Mouse (Mus musculus): ENCODE measurements around the gene Eml3. TPM values are rescaled to one million over a fixed set of nuclear protein-coding genes. Genes with fewer than 3 reads are reported as not detected.

Eml3 gene
- polyA plus RNA-seq (2014; fragmentation: Illumina TruSeq; extraction: RNeasy Lipid Tissue Mini Kit (QIAGEN cat#74804); ENCODE audit: low replicate concordance) = 1.5 TPM

DNA sequence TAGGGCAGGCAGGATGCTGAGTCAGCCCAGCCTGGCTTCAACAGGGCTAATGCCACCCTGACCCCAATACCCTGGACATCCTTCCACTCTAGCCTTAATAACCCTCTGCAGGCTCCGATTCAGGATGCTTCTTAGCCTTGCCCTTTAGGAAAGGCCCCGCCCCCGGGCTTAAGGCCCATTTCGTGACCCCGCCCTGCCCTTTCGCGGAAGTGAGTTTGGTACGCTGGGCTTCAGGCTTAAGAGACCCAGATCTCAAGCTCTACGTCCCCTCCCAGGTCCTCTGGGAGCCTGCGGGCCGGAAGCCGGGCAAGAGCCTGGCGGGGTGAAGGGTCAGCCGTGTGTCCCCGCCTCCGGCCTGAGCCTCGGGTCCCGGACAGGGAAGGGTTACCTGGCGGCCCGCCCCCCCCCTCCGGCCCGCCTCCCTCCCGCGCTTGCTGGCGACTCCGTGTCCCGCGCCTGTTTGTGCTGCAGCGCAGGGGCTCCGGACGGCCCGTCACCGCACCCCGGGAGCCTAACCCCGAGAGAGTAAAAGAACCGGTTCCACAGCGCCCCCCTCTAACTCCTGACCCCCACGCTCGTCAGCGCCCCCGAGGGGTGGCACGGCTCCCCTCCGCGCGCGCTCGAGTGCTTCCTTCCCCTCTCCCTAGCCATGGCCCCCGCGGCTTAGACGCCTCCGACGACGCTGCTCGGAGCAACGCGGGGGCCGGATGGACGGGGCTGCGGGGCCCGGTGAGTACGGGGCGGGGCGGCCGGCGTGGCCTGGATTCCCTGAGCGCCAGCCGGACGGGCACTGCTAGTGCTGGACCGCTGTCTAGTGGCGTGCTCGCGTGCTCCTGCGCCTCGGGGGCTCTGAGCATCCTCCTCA, at the start of gene Eml3, which contains the start of gene Rom1:
Eml3 (plus strand) TSS at position 329 of the 865 bp plus-strand sequence.
Rom1 (minus strand) TSS at position 133 of the 865 bp plus-strand sequence.

DNA sequence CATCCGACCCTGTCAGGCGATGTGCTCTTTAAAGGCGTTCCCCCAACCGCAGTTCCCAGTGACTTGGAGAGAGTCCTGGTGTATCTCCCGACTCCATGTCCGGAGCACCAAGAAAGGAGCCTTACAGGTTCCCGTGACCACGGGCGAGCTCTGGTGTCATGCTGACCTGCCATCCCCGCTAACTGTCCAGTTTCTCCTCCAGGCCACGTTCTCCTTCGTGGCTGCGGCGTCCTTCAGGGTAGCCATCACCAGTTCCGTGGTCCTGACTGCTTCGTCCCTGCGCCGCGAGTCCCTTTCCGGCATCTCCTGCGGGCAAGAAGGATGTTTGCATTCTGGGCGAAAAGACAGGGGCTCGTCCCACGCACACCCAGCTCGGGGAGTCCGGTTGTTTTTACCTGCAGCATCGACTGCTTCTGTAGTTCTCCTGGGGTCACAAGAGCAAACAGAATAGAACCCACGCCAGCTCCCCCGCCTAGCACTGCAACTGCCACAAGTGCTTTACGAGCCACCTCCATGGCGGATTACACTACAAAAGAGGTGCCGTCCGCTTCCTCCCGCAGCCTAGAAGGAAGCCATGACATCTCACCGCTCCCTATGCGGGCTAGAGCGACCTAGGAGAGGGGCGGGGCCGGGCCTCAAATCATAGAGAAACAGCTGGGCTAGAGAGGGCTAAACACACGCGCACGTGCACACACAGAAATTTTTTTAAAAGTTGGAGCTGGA, 48.9 kb upstream of the Eml3 start, which contains the start of gene Uqcc3:
Uqcc3 (minus strand) TSS at position 613 of the 723 bp plus-strand sequence.

DNA sequence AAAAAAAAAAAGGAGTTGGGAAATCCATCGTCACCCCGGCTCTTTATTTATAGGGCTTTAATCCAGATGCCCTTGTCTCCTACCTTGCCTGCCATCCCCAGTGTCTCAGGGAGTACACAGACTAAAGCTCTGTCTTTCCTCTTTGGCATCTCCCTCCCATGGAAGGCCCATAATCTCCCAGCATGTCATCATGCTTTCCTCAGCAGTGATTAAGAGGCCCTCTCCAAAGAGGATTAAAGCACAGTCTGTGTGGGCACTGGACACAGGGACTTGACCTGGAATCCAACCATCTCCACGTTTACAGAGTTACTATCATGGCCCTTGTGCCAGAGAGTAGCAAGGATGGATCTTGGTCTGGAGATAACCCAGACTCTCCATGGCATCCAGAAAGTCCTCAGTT, 45.7 kb upstream of the Eml3 start, which contains the start of the genes Lbhd1 and Gm49403:
Lbhd1 (plus strand) TSS at position 117 of the 400 bp plus-strand sequence.
Gm49403 (plus strand) TSS at position 315 of the 400 bp plus-strand sequence.

DNA sequence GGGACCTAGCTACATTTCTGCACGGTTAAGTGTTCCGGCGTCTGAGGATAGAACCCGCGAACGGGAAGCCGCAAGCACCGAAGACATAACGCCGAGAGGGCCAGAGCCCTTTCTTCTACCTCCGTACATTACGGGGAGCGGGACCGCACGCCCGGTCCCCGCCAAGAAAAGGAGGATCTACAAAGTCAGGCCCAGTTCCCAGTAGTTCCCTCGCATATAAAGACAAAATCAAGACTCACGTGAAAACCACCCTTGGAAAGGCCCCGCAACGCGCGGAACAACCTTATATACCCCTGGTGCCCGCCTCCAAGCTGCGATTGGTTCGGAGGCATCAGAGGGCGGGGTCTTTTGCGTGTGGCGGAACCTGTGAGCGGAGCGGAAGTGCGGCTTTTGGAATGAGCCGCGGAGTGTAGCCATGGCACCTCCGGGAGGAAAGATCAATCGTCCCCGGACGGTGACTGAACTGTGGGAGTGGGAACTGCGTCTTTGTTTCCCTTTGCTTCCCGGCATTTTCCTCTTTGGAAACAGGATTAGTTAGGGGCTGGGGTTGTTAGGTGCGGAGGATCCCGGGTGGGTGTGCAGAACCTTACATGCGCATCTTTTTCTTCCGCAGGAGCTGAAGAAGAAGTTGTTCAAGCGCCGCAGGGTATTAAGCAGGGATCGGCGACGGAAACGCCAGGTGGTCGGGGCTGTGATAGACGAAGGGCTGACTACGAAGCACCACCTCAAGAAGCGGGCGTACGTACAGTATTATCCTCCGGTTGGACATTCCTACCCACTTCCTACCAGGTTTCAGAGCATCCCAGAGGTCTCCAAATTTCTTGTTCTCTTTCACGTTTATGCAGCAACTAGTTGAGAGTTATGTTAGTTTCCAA, 40.6 kb upstream of the Eml3 start, which contains the start of the genes 1810009A15Rik and Gm49416:
1810009A15Rik (plus strand) TSS at position 343 of the 875 bp plus-strand sequence.
Gm49416 (plus strand) TSS at position 416 of the 875 bp plus-strand sequence.

DNA sequence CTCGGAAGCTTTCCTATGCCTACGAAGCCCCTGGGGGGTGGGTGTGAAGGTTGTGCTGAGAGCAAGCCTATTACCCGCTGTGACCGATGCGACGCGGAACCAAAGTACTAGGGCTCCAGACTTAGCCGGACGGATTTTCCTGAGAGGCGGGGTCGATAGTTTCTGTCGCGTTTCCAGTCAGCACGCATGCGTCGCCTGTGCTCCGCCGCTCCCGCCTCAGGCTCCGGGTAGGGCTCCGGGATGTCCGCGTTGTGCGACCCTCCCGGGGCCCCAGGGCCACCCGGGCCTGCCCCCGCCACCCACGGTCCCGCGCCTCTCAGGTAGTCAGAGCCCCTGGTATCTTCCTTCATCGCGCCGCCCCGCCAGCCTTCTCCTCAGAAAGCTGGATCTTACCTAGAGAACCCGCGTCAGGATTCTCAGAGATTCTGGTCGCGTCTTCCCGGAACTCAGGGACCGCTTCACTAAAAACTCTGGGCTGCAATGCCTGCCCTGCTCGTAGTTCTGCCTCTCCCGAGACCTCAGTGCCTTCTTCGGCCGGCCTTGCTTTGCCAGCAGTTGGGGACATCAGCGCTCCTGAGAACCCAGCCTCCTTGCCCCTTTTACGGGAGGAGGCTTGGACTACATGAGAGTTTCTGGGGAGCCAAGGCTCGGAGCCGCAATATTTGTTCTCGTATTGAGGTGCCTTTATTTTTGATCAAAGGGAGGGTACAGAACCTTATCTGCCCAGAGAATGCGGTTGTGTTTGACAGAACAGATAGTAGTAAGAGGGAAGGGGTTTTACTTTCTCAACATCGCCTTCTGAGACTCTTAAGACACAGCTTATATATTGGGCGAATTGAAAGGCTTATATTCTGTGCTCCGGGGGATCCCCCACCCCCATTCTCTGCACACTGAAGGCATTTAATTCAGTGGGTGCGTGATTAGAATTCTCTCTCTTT, 36.3 kb upstream of the Eml3 start, which contains the start of gene Ints5:
Ints5 (plus strand) TSS at position 177 of the 938 bp plus-strand sequence.

DNA sequence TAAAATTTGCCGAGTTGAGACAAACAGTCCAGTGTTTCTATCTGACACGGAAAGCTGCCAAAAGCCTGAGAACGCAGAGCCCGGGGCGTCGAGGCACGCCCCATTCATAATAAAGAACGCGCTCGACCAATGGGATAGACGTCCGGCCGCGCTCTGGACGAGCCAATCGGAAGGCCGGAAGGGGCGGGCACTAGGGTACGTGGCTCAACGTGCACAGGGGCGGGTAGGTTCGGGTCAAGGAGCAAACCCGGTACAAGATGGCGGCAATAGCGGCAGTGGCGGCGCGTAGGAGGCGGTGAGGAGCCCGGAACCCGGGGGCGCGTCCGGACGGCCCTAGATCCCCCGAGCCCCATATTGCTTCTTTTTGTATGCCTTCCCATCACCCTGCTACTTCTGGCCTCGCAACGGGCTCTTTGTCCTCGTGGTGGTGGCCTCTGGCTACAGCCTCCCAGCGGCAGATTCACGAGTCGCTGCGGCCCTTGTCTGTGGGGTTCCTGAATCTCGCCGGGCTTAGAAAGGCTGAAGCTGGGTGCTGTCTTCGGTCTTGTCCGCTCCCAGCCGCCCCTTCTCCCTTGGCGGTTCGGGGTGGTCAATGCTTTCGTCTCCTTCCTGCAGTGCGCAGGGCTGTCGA, 31.4 kb upstream of the Eml3 start, which contains the start of gene Ganab:
Ganab (plus strand) TSS at position 207 of the 631 bp plus-strand sequence.

DNA sequence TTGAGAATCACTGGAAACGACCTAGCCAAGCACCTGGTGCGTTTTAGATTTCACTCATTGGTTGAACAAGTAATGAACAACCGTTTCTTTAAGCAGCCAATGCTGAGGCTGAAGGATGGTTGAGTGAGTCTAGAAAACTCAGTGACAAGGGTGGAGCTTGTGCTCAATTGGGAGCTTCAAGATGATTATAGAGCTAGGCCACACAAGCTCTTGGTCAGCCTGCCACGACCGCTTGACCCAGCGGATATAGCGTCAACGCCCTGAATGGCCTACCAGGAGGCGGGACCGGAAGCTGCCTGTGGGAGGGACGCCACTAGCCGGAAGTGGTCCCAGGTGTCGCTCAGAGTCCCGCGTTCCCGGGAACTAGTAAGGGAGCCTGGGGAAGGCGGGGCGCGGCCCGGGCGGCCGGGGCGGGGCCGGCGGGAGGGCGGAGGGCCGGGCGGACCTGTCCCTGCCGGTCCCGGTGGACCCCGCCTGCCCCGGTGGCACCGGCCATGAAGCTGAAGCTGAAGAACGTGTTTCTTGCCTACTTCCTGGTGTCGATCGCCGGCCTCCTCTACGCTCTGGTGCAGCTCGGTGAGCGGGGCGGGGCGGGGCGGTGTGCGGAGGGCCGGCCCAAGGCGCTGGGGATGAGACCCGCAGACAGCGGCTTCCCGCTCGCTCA, 9.1 kb upstream of the Eml3 start, which contains the start of gene B3gat3:
B3gat3 (plus strand) TSS at position 302 of the 664 bp plus-strand sequence.

DNA sequence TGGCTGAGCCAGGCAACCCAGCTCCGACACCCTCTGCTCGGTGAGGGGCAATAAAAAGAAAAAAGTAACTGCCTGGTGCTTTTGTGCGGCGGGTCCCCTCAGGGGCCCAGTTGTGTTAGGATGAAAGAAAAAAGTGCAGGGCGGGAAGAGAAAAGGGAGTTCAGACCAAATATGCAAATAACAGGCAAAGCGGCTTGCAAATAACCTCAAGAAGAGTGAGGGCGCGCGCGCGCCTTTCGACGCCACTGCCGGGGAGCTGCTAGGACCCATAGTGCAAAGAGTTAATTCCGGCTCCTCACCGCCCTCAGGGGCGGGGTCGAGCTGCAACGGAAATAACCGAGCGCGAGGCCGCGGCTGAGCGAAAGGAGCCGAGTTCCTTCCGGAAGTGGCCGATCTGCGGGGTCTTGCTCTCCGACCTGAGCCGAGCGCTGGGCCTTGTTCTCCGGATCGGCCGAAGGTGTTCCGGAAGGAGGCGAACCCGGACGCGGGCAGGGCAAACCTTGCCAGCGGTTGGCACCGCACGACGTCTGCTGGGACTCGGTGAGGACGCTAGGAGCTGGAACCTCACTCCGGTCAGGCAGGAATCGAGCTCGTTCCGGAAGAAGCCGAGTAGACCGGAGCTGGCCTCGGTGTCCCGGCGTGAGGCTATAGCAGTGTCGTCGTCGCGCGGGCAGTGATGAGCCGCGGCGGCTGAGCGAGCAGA, 12.3 kb downstream of the Eml3 start, which contains the start of gene Mta2:
Mta2 (plus strand) TSS at position 361 of the 703 bp plus-strand sequence.

DNA sequence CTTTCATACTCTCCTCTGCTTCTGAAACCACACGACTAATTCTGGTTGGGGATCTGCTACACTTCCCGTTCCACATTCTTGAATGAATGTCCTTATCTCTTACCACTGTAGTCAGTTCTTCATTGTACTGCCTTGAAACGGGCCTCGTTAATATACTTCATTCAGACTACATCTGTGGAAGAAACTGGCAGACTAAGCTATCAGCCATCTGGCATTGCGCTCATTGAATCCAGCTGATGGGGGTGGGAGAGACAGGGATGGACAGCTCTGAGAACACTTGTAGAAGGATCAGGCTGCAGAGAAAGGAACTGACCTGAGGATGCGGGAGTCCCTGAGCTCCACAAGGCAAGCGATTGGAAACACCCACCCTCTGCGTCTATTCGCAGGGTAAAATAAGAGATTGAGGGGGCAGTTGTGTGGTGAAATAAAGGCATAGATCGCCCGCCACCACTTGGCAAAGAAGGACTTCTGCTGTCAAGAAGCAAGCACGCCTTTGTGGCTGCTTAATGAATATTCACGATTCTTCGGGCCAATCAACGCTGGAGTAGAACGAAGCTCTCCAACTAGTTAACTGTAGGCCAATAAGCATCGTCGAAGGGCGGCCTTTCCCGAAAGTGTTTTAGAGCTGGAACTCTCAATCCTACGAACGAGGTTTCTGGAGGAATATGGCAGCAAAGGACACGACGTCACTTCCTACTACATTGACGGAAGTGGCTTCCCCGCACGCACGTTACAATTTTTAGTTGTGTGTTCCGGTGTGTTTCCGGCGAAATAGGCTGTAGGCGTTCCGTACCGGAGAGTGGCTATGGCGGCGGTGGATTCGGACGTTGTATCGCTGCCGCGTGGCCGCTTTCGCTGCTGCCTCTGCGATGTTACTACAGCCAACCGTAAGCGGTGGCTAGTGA, 24.0 kb downstream of the Eml3 start, which contains the start of gene Tut1:
Tut1 (plus strand) TSS at position 713 of the 905 bp plus-strand sequence.

DNA sequence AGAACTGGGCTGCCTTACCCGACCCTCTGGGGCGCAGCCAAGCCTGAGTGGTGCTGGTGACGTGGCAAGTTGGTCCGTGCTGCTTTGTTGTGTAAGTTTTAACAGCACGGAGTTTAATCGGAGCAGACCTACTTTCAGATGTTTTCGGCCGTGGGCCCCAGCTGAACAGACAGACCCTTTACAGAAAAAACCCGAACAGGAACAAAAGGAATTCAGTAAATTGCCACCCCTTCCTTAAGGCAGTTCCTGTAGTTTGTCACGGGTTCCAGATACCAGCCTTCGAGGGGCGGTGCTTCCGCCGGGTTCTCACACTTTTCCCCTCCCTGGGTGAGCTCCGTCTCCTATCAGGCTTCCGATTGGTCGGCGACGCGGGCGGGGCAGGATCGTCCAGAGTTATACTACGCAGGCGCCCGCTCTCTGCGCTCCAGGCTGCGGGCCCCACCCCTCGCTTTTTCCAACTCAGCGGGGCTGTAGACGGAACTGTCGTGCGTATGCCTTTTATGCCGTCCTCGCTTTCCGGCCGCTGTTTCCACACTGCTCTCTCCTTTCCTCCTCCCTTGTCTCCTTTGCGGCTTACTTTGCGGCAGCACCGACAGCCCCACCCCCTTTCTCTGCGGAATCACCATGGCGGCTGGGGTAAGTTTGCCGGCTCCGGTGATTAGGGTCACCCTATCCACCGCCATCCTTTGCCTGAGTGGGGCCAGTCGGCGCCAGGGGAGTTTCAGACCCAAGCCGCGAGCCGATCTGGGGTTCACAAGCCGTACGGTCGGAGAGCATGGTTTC, 37.4 kb downstream of the Eml3 start, which contains the start of gene Eef1g:
Eef1g (plus strand) TSS at position 452 of the 783 bp plus-strand sequence.

DNA sequence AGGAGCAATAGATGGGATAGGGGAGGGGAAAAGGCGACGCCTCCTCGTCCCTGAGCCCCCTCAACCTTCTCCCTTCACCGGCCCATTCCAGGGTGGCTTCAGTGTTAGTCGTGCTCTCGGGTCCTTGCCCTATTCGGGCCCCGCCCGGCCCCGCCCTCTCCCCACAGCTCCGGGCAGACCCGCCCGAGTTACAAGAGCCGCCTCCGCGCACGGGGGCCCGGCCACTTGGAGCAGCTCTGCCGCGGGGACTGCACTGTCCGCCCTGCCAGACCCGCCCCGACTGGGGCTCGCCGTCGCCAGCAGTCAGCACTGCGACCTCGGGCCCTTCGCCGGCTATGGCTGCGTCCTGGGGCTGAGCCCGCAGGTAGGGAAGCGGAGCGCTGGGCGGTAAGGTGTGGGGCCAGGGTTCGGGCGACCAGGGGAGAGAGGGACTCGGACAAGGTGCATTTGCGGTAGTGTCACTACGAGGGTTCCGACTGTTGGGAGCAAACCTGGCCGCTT, 59.8 kb downstream of the Eml3 start, which contains the start of gene Ahnak:
Ahnak (plus strand) TSS at position 219 of the 501 bp plus-strand sequence.

Other genes with a start within 250 kb of the Eml3 start
- 206 TPM for gene Slc3a2, start 206.2 kb upstream of the Eml3 start, polyA plus RNA-seq (2014; fragmentation: Illumina TruSeq; extraction: RNeasy Lipid Tissue Mini Kit (QIAGEN cat#74804); ENCODE audit: low replicate concordance)
- 3.9 TPM for gene Wdr74, start 193.7 kb upstream of the Eml3 start, polyA plus RNA-seq (2014; fragmentation: Illumina TruSeq; extraction: RNeasy Lipid Tissue Mini Kit (QIAGEN cat#74804); ENCODE audit: low replicate concordance)
- gene 1700092M07Rik, start 188.8 kb upstream of the Eml3 start, polyA plus RNA-seq (2014; fragmentation: Illumina TruSeq; extraction: RNeasy Lipid Tissue Mini Kit (QIAGEN cat#74804); ENCODE audit: low replicate concordance) = not detected
- gene Stx5a, start 188.1 kb upstream of the Eml3 start, polyA plus RNA-seq (2014; fragmentation: Illumina TruSeq; extraction: RNeasy Lipid Tissue Mini Kit (QIAGEN cat#74804); ENCODE audit: low replicate concordance) = 85.9 TPM
- 75.6 TPM for gene Nxf1, start 172.5 kb upstream of the Eml3 start, polyA plus RNA-seq (2014; fragmentation: Illumina TruSeq; extraction: RNeasy Lipid Tissue Mini Kit (QIAGEN cat#74804); ENCODE audit: low replicate concordance)
- 15.3 TPM for gene Tmem223, start 158.6 kb upstream of the Eml3 start, polyA plus RNA-seq (2014; fragmentation: Illumina TruSeq; extraction: RNeasy Lipid Tissue Mini Kit (QIAGEN cat#74804); ENCODE audit: low replicate concordance)
- 32.6 TPM for gene Tmem179b, start 155.1 kb upstream of the Eml3 start, polyA plus RNA-seq (2014; fragmentation: Illumina TruSeq; extraction: RNeasy Lipid Tissue Mini Kit (QIAGEN cat#74804); ENCODE audit: low replicate concordance)
- gene Taf6l, start 143.1 kb upstream of the Eml3 start, polyA plus RNA-seq (2014; fragmentation: Illumina TruSeq; extraction: RNeasy Lipid Tissue Mini Kit (QIAGEN cat#74804); ENCODE audit: low replicate concordance) = not detected
- gene Polr2g, start 131.0 kb upstream of the Eml3 start, polyA plus RNA-seq (2014; fragmentation: Illumina TruSeq; extraction: RNeasy Lipid Tissue Mini Kit (QIAGEN cat#74804); ENCODE audit: low replicate concordance) = 32.5 TPM
- gene Zbtb3, start 127.0 kb upstream of the Eml3 start, polyA plus RNA-seq (2014; fragmentation: Illumina TruSeq; extraction: RNeasy Lipid Tissue Mini Kit (QIAGEN cat#74804); ENCODE audit: low replicate concordance) = not detected
- gene Ttc9c, start 110.2 kb upstream of the Eml3 start, polyA plus RNA-seq (2014; fragmentation: Illumina TruSeq; extraction: RNeasy Lipid Tissue Mini Kit (QIAGEN cat#74804); ENCODE audit: low replicate concordance) = 99.3 TPM
- gene Hnrnpul2, start 109.5 kb upstream of the Eml3 start, polyA plus RNA-seq (2014; fragmentation: Illumina TruSeq; extraction: RNeasy Lipid Tissue Mini Kit (QIAGEN cat#74804); ENCODE audit: low replicate concordance) = 130 TPM
- 1.2 TPM for gene AC129217.1, start 99.8 kb upstream of the Eml3 start, polyA plus RNA-seq (2014; fragmentation: Illumina TruSeq; extraction: RNeasy Lipid Tissue Mini Kit (QIAGEN cat#74804); ENCODE audit: low replicate concordance)
- gene Bscl2, start 92.1 kb upstream of the Eml3 start, polyA plus RNA-seq (2014; fragmentation: Illumina TruSeq; extraction: RNeasy Lipid Tissue Mini Kit (QIAGEN cat#74804); ENCODE audit: low replicate concordance) = 5.8 TPM
- not detected for gene Gng3, start 90.4 kb upstream of the Eml3 start, polyA plus RNA-seq (2014; fragmentation: Illumina TruSeq; extraction: RNeasy Lipid Tissue Mini Kit (QIAGEN cat#74804); ENCODE audit: low replicate concordance)
- gene Lrrn4cl, start 78.8 kb upstream of the Eml3 start, polyA plus RNA-seq (2014; fragmentation: Illumina TruSeq; extraction: RNeasy Lipid Tissue Mini Kit (QIAGEN cat#74804); ENCODE audit: low replicate concordance) = 0.82 TPM
- 7.1 TPM for gene Ubxn1, start 58.1 kb upstream of the Eml3 start, polyA plus RNA-seq (2014; fragmentation: Illumina TruSeq; extraction: RNeasy Lipid Tissue Mini Kit (QIAGEN cat#74804); ENCODE audit: low replicate concordance)
- gene Uqcc3, start 48.6 kb upstream of the Eml3 start, polyA plus RNA-seq (2014; fragmentation: Illumina TruSeq; extraction: RNeasy Lipid Tissue Mini Kit (QIAGEN cat#74804); ENCODE audit: low replicate concordance) = 1.8 TPM
- 49.2 TPM for gene Lbhd1, start 45.8 kb upstream of the Eml3 start, polyA plus RNA-seq (2014; fragmentation: Illumina TruSeq; extraction: RNeasy Lipid Tissue Mini Kit (QIAGEN cat#74804); ENCODE audit: low replicate concordance)
- not detected for gene Gm49403, start 45.6 kb upstream of the Eml3 start, polyA plus RNA-seq (2014; fragmentation: Illumina TruSeq; extraction: RNeasy Lipid Tissue Mini Kit (QIAGEN cat#74804); ENCODE audit: low replicate concordance)
- 12.1 TPM for gene 1810009A15Rik, start 40.7 kb upstream of the Eml3 start, polyA plus RNA-seq (2014; fragmentation: Illumina TruSeq; extraction: RNeasy Lipid Tissue Mini Kit (QIAGEN cat#74804); ENCODE audit: low replicate concordance)
- not detected for gene Gm49416, start 40.6 kb upstream of the Eml3 start, polyA plus RNA-seq (2014; fragmentation: Illumina TruSeq; extraction: RNeasy Lipid Tissue Mini Kit (QIAGEN cat#74804); ENCODE audit: low replicate concordance)
- 0.52 TPM for gene Ints5, start 36.5 kb upstream of the Eml3 start, polyA plus RNA-seq (2014; fragmentation: Illumina TruSeq; extraction: RNeasy Lipid Tissue Mini Kit (QIAGEN cat#74804); ENCODE audit: low replicate concordance)
- 74.1 TPM for gene Ganab, start 31.5 kb upstream of the Eml3 start, polyA plus RNA-seq (2014; fragmentation: Illumina TruSeq; extraction: RNeasy Lipid Tissue Mini Kit (QIAGEN cat#74804); ENCODE audit: low replicate concordance)
- 18.6 TPM for gene B3gat3, start 9.2 kb upstream of the Eml3 start, polyA plus RNA-seq (2014; fragmentation: Illumina TruSeq; extraction: RNeasy Lipid Tissue Mini Kit (QIAGEN cat#74804); ENCODE audit: low replicate concordance)
- gene Rom1, start 196 bp upstream of the Eml3 start, polyA plus RNA-seq (2014; fragmentation: Illumina TruSeq; extraction: RNeasy Lipid Tissue Mini Kit (QIAGEN cat#74804); ENCODE audit: low replicate concordance) = not detected
- gene Mta2, start 12.3 kb downstream of the Eml3 start, polyA plus RNA-seq (2014; fragmentation: Illumina TruSeq; extraction: RNeasy Lipid Tissue Mini Kit (QIAGEN cat#74804); ENCODE audit: low replicate concordance) = 44.1 TPM
- 2.6 TPM for gene Tut1, start 24.3 kb downstream of the Eml3 start, polyA plus RNA-seq (2014; fragmentation: Illumina TruSeq; extraction: RNeasy Lipid Tissue Mini Kit (QIAGEN cat#74804); ENCODE audit: low replicate concordance)
- 38.7 TPM for gene Eef1g, start 37.5 kb downstream of the Eml3 start, polyA plus RNA-seq (2014; fragmentation: Illumina TruSeq; extraction: RNeasy Lipid Tissue Mini Kit (QIAGEN cat#74804); ENCODE audit: low replicate concordance)
- gene Ahnak, start 59.7 kb downstream of the Eml3 start, polyA plus RNA-seq (2014; fragmentation: Illumina TruSeq; extraction: RNeasy Lipid Tissue Mini Kit (QIAGEN cat#74804); ENCODE audit: low replicate concordance) = 33.7 TPM
- gene Scgb1a1, start 158.4 kb downstream of the Eml3 start, polyA plus RNA-seq (2014; fragmentation: Illumina TruSeq; extraction: RNeasy Lipid Tissue Mini Kit (QIAGEN cat#74804); ENCODE audit: low replicate concordance) = not detected
- gene Asrgl1, start 206.1 kb downstream of the Eml3 start, polyA plus RNA-seq (2014; fragmentation: Illumina TruSeq; extraction: RNeasy Lipid Tissue Mini Kit (QIAGEN cat#74804); ENCODE audit: low replicate concordance) = 1.3 TPM